Comparison of ENCODE assay signal across 23 mouse cellular contexts in the genomic region with DNA sequence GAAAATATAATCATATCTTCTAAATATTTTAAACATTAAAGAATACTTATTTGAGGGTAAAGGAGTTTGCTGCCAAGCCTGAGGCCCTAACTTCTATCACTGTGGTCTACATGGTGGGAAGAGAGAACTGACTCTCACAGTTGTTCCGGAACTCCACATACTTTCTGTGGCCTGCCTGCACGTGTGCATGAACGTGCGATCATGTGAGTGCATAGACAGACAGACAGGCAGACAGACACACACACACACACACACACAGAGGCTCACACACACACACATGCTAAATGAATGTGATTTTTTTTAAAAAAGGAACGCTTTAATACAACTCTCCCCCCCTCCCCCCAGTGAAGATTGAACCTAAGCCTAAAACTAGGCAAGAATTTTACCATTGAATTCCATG. TPM values are rescaled to one million over a fixed set of nuclear protein-coding genes. Genes with fewer than 3 reads are reported as not detected.
"Had no signal": no experiment of that assay in that cellular context is flagged by ENCODE, and none has a peak within 500 bp of the region (broad histone marks: within the 10 kb centered on the region; RNA-seq: fewer than 3 reads in every experiment).

No protein-coding gene starts in this region.

- H3K27me3 ChIP-seq: kidney, embryonic 15.5 days; midbrain, embryonic 15.5 days had no signal

- H3K9me3 ChIP-seq: kidney, embryonic 15.5 days; liver, embryonic 12.5 days; liver, embryonic 15.5 days; lung, embryonic 15.5 days; midbrain, embryonic 12.5 days; midbrain, embryonic 15.5 days; neural tube, embryonic 13.5 days had no signal

- H3K27ac ChIP-seq: kidney, embryonic 15.5 days; liver, embryonic 12.5 days; liver, embryonic 15.5 days; lung, embryonic 15.5 days; macrophage; midbrain, embryonic 12.5 days; midbrain, embryonic 15.5 days; neural tube, embryonic 13.5 days had no signal

- H3K4me2 ChIP-seq: kidney, embryonic 15.5 days; liver, embryonic 12.5 days; liver, embryonic 15.5 days; lung, embryonic 15.5 days; midbrain, embryonic 12.5 days; midbrain, embryonic 15.5 days; neural tube, embryonic 13.5 days had no signal

- DNase-seq: kidney, adult 11 months; kidney, adult 8-10 months; kidney, postnatal 10 days; kidney, postnatal 36 days; liver; lung, adult 18-20 months; lung, postnatal 10 days; retina, postnatal 1 day; right cerebral cortex, postnatal 25 days; spleen, adult 18-20 months; thymus, adult 18-20 months; thymus, postnatal 36 days had no signal

- H3K36me3 ChIP-seq: kidney, embryonic 15.5 days; liver, embryonic 12.5 days; liver, embryonic 15.5 days; lung, embryonic 15.5 days; midbrain, embryonic 12.5 days; midbrain, embryonic 15.5 days; neural tube, embryonic 13.5 days had no signal

- H3K9ac ChIP-seq: kidney, embryonic 15.5 days; liver, embryonic 12.5 days; liver, embryonic 15.5 days; lung, embryonic 15.5 days; midbrain, embryonic 12.5 days; midbrain, embryonic 15.5 days; neural tube, embryonic 13.5 days had no signal

- H3K4me3 ChIP-seq: kidney, embryonic 15.5 days; liver, embryonic 12.5 days; liver, embryonic 15.5 days; lung, embryonic 15.5 days; midbrain, embryonic 12.5 days; midbrain, embryonic 15.5 days; neural tube, embryonic 13.5 days had no signal

- H3K4me1 ChIP-seq: liver, embryonic 12.5 days; liver, embryonic 15.5 days had no signal

- ATAC-seq: liver, embryonic 12.5 days; midbrain, embryonic 15.5 days had no signal

RNA-seq across cellular contexts. Expression of a gene that starts 41.7 kb away (rescaled TPM):
- total RNA-seq: megakaryocyte, adult 5-6 weeks; neutrophil, adult 5-6 weeks had no signal
- polyA plus RNA-seq: macrophage had no signal

RNA-seq across cellular contexts. Expression of a gene that starts 41.9 kb away (rescaled TPM):
- total RNA-seq: neutrophil, adult 5-6 weeks had no signal
- polyA plus RNA-seq: liver, embryonic 12.5 days; liver, embryonic 15.5 days; lung, embryonic 15.5 days; macrophage; urinary bladder, adult 2 months had no signal
